Mouse (Mus musculus): Measurements from ENCODE around the gene Nfkbie.
A peak's percentile ranks its signal among the peaks of the same experiment; 100 is the strongest.

Gene Nfkbie

GRCm38 (mm10) chr17:45555452-45556106 lies at the start of gene Nfkbie:
Nfkbie (plus strand) TSS chr17:45555703.
- DNase-seq (ENCODE audit: low spot score in 2 of 2) = peak; percentile 100

GRCm38 (mm10) chr17:45505941-45506465 lies 49.5 kb upstream of the Nfkbie start:
- no peak for DNase-seq (ENCODE audit: low spot score in 2 of 2)

GRCm38 (mm10) chr17:45506700-45507189 lies 48.8 kb upstream of the Nfkbie start, which contains the start of gene Aars2:
Aars2 (plus strand) TSS chr17:45506841.
- DNase-seq (ENCODE audit: low spot score in 2 of 2) = peak; percentile 92 to 94

- no peak for DNase-seq (ENCODE audit: low spot score in 2 of 2)
Observed at GRCm38 (mm10) chr17:45510871-45511270, 44.6 kb upstream of the Nfkbie start.

- DNase-seq (ENCODE audit: low spot score in 2 of 2) = no peak
Observed at GRCm38 (mm10) chr17:45511757-45512156, 43.7 kb upstream of the Nfkbie start.

- no peak for DNase-seq (ENCODE audit: low spot score in 2 of 2)
Observed at GRCm38 (mm10) chr17:45515204-45515726, 40.2 kb upstream of the Nfkbie start.

GRCm38 (mm10) chr17:45515806-45516205 lies 39.7 kb upstream of the Nfkbie start:
- DNase-seq (ENCODE audit: low spot score in 2 of 2) = no peak

- peak; percentile 56 to 73 for DNase-seq (ENCODE audit: low spot score in 2 of 2)
Observed at GRCm38 (mm10) chr17:45516488-45516887, 39.0 kb upstream of the Nfkbie start.

GRCm38 (mm10) chr17:45517135-45517534 lies 38.4 kb upstream of the Nfkbie start:
- no peak for DNase-seq (ENCODE audit: low spot score in 2 of 2)

- no peak for DNase-seq (ENCODE audit: low spot score in 2 of 2)
Observed at GRCm38 (mm10) chr17:45517549-45518215, 37.8 kb upstream of the Nfkbie start.

- no peak for DNase-seq (ENCODE audit: low spot score in 2 of 2)
Observed at GRCm38 (mm10) chr17:45518766-45519475, 36.6 kb upstream of the Nfkbie start.

- no peak for DNase-seq (ENCODE audit: low spot score in 2 of 2)
Observed at GRCm38 (mm10) chr17:45520136-45520535, 35.4 kb upstream of the Nfkbie start.

- no peak for DNase-seq (ENCODE audit: low spot score in 2 of 2)
Observed at GRCm38 (mm10) chr17:45523263-45523662, 32.2 kb upstream of the Nfkbie start, which contains the start of gene Tcte1. Tcte1 (plus strand) TSS chr17:45523434.

- DNase-seq (ENCODE audit: low spot score in 2 of 2) = no peak
Observed at GRCm38 (mm10) chr17:45524961-45525360, 30.5 kb upstream of the Nfkbie start.

- no peak for DNase-seq (ENCODE audit: low spot score in 2 of 2)
Observed at GRCm38 (mm10) chr17:45526571-45526970, 28.9 kb upstream of the Nfkbie start.

- DNase-seq (ENCODE audit: low spot score in 2 of 2) = no peak
Observed at GRCm38 (mm10) chr17:45530346-45530782, 25.1 kb upstream of the Nfkbie start.

- no peak for DNase-seq (ENCODE audit: low spot score in 2 of 2)
Observed at GRCm38 (mm10) chr17:45532896-45533295, 22.6 kb upstream of the Nfkbie start.

GRCm38 (mm10) chr17:45536264-45536663 lies 19.2 kb upstream of the Nfkbie start:
- DNase-seq (ENCODE audit: low spot score in 2 of 2) = no peak

GRCm38 (mm10) chr17:45538394-45538793 lies 17.1 kb upstream of the Nfkbie start:
- no peak for DNase-seq (ENCODE audit: low spot score in 2 of 2)

- DNase-seq (ENCODE audit: low spot score in 2 of 2) = no peak
Observed at GRCm38 (mm10) chr17:45539664-45540063, 15.8 kb upstream of the Nfkbie start.

GRCm38 (mm10) chr17:45542129-45542528 lies 13.4 kb upstream of the Nfkbie start:
- no peak for DNase-seq (ENCODE audit: low spot score in 2 of 2)

- no peak for DNase-seq (ENCODE audit: low spot score in 2 of 2)
Observed at GRCm38 (mm10) chr17:45542705-45543104, 12.8 kb upstream of the Nfkbie start.

Measured in natural killer cell, adult 2 months (primary cell).